Mouse (Mus musculus) CH12.LX (cell line): ENCODE data around the gene Psma3. TPM values are rescaled to one million over a fixed set of nuclear protein-coding genes. Genes with fewer than 3 reads are reported as not detected.

Source experiments
- DNase-seq: peaks from one replicate; pipeline ENCODE4 v3.0.0-alpha.2; 2013; ENCODE audit errors: extremely low read depth
- H3K27ac ChIP-seq: 2 replicates; pipeline ENCODE4 v1.5.1; 2012; ENCODE audit warnings: low read depth, mild to moderate bottlenecking, control low read depth, moderate library complexity; ENCODE audit not compliant: insufficient read depth
- H3K27me3 ChIP-seq: replicated peaks from 2 replicates; pipeline ENCODE3; 2012; ENCODE audit warnings: inconsistent platforms
- H3K36me3 ChIP-seq, 2 experiments: replicated peaks in 1 of 2; 2 replicates each; pipeline versions ENCODE3 to v1.6.1; 2012; ENCODE audit warnings: inconsistent platforms in 1 of 2, low read length in 1 of 2, mild to moderate bottlenecking in 1 of 2, mixed read lengths in 1 of 2, moderate library complexity in 1 of 2; ENCODE audit not compliant: control insufficient read depth in 1 of 2, insufficient read depth in 1 of 2
- H3K4me1 ChIP-seq, 2 experiments: 2 replicates each; pipeline ENCODE4 v1.6.1; 2012; ENCODE audit warnings: inconsistent platforms in 1 of 2, moderate library complexity in 1 of 2; ENCODE audit not compliant: insufficient read depth in 2 of 2, control insufficient read depth in 1 of 2
- H3K4me2 ChIP-seq: 2 replicates; pipeline ENCODE4 v1.6.1; 2012; ENCODE audit warnings: low read depth, mild to moderate bottlenecking, control low read depth; ENCODE audit not compliant: poor library complexity, insufficient read depth, severe bottlenecking
- H3K4me3 ChIP-seq, 3 experiments: fragments of 150-350 bp in 1 of 3; sonication (generic) in 1 of 3; replicated peaks in 1 of 3; 2 replicates each; pipeline versions ENCODE3 to v1.5.1; 2011 to 2012; ENCODE audit warnings: low read depth in 2 of 3, low read length in 2 of 3, mild to moderate bottlenecking in 2 of 3, moderate library complexity in 2 of 3, control low read depth in 1 of 3, improper control_type of control experiment in 1 of 3, inconsistent platforms in 1 of 3, mixed read lengths in 1 of 3; ENCODE audit not compliant: poor library complexity in 1 of 3
- H3K79me2 ChIP-seq: replicated peaks from 2 replicates; pipeline ENCODE4 v1.6.1; 2012; ENCODE audit warnings: mild to moderate bottlenecking, moderate library complexity; ENCODE audit not compliant: control insufficient read depth, poor library complexity, insufficient read depth, severe bottlenecking; ENCODE audit errors: extremely low read depth
- H3K9ac ChIP-seq: 2 replicates; pipeline ENCODE4 v1.6.1; 2012; ENCODE audit warnings: low read depth, mild to moderate bottlenecking, control low read depth, moderate library complexity; ENCODE audit not compliant: insufficient read depth
- H3K9me3 ChIP-seq: replicated peaks from 2 replicates; pipeline ENCODE3; 2012; ENCODE audit warnings: low read length, inconsistent platforms, mixed read lengths
- CHD2 ChIP-seq: IDR thresholded peaks from 2 replicates; pipeline ENCODE4 v1.6.1; 2011; ENCODE audit warnings: low read length, improper control_type of control experiment
- CTCF ChIP-seq, 2 experiments: IDR thresholded peaks in 1 of 2; conservative IDR thresholded peaks in 1 of 2; 2 replicates each; pipeline ENCODE4 v1.5.1; 2011 to 2012; ENCODE audit warnings: low read depth in 2 of 2, low read length in 2 of 2, improper control_type of control experiment in 1 of 2, inconsistent platforms in 1 of 2, mild to moderate bottlenecking in 1 of 2, moderate library complexity in 1 of 2
- ELF1 ChIP-seq: IDR thresholded peaks from 2 replicates; pipeline ENCODE4 v1.6.1; 2014; ENCODE audit warnings: low read depth, mild to moderate bottlenecking, inconsistent platforms, low read length, improper control_type of control experiment
- GABPA ChIP-seq: IDR thresholded peaks from 2 replicates; pipeline ENCODE4 v1.6.1; 2012; ENCODE audit warnings: low read depth, low read length, improper control_type of control experiment, inconsistent platforms; ENCODE audit not compliant: insufficient replicate concordance
- HCFC1 ChIP-seq: IDR thresholded peaks from 2 replicates; pipeline ENCODE4 v1.6.1; 2012; ENCODE audit warnings: low read depth, mild to moderate bottlenecking, inconsistent platforms, low read length, improper control_type of control experiment
- JUND ChIP-seq: conservative IDR thresholded peaks from 2 replicates; pipeline ENCODE4 v1.6.1; 2011; ENCODE audit warnings: low read depth, low read length, improper control_type of control experiment
- KAT2A ChIP-seq: IDR thresholded peaks from 2 replicates; pipeline ENCODE4 v1.6.1; 2012; ENCODE audit warnings: low read length, improper control_type of control experiment, inconsistent platforms; ENCODE audit not compliant: insufficient replicate concordance
- MAFK ChIP-seq: IDR thresholded peaks from 2 replicates; pipeline ENCODE4 v1.6.1; 2011; ENCODE audit warnings: low read length, improper control_type of control experiment; ENCODE audit not compliant: insufficient replicate concordance
- MEF2A ChIP-seq: IDR thresholded peaks from 2 replicates; pipeline ENCODE4 v1.6.1; 2014; ENCODE audit warnings: low read depth, mild to moderate bottlenecking, inconsistent platforms, low read length, improper control_type of control experiment, borderline replicate concordance
- MYC ChIP-seq: IDR thresholded peaks from 2 replicates; pipeline ENCODE4 v1.6.1; 2011; ENCODE audit warnings: low read depth, mild to moderate bottlenecking, improper control_type of control experiment, low read length
- NELFE ChIP-seq: IDR thresholded peaks from 2 replicates; pipeline ENCODE4 v1.6.1; 2011; ENCODE audit warnings: low read depth, low read length, improper control_type of control experiment
- NRF1 ChIP-seq: IDR thresholded peaks from 2 replicates; pipeline ENCODE4 v1.6.1; 2014; ENCODE audit warnings: low read depth, mild to moderate bottlenecking, inconsistent platforms, low read length, improper control_type of control experiment, moderate library complexity
- PAX5 ChIP-seq: IDR thresholded peaks from 2 replicates; pipeline ENCODE4 v1.6.1; 2012; ENCODE audit warnings: low read length, inconsistent platforms, mixed read lengths
- POLR2A ChIP-seq: IDR thresholded peaks from 2 replicates; pipeline ENCODE4 v1.6.1; 2011; ENCODE audit warnings: low read depth, mild to moderate bottlenecking, improper control_type of control experiment, low read length
- POLR2AphosphoS2 ChIP-seq: IDR thresholded peaks from 2 replicates; pipeline ENCODE4 v1.6.1; 2011; ENCODE audit warnings: low read depth, low read length, improper control_type of control experiment
- RAD21 ChIP-seq: IDR thresholded peaks from 2 replicates; pipeline ENCODE4 v1.6.1; 2011; ENCODE audit warnings: low read depth, mild to moderate bottlenecking, low read length, improper control_type of control experiment, moderate library complexity
- RCOR1 ChIP-seq: conservative IDR thresholded peaks from 2 replicates; pipeline ENCODE4 v1.6.1; 2012; ENCODE audit warnings: low read depth, mild to moderate bottlenecking, inconsistent platforms, low read length, improper control_type of control experiment
- SIN3A ChIP-seq: IDR thresholded peaks from 2 replicates; pipeline ENCODE4 v1.6.1; 2012; ENCODE audit warnings: low read length, improper control_type of control experiment, inconsistent platforms
- SMC3 ChIP-seq: IDR thresholded peaks from 2 replicates; pipeline ENCODE4 v1.6.1; 2011; ENCODE audit warnings: low read depth, low read length, improper control_type of control experiment
- TCF12 ChIP-seq: IDR thresholded peaks from 2 replicates; pipeline ENCODE4 v1.6.1; 2014; ENCODE audit warnings: low read depth, mild to moderate bottlenecking, inconsistent platforms, low read length, improper control_type of control experiment
- UBTF ChIP-seq: IDR thresholded peaks from 2 replicates; pipeline ENCODE4 v1.6.1; 2012; ENCODE audit warnings: low read depth, mild to moderate bottlenecking, inconsistent platforms, low read length, improper control_type of control experiment, moderate library complexity
- USF2 ChIP-seq: conservative IDR thresholded peaks from 2 replicates; pipeline ENCODE4 v1.6.1; 2011; ENCODE audit warnings: low read depth, low read length, improper control_type of control experiment
- dilution Hi-C: fragments of 300-500 bp; cut with MboI; formaldehyde crosslinking; loops from 2 replicates; pipeline ENCODE4 v1.14.3; 2020; ENCODE audit warnings: low sequenced_read_pairs; ENCODE audit not compliant: extremely low pct_unique_long_range_greater_than_20kb, extremely low pct_ligation_motif_present
- in situ Hi-C: fragments of 300-500 bp; cut with MboI; formaldehyde crosslinking; loops from 3 replicates; pipeline ENCODE4 v1.14.3; 2019; ENCODE audit warnings: low sequenced_read_pairs, low pct_ligation_motif_present, low pct_unique_long_range_greater_than_20kb, mixed read lengths
- polyA plus RNA-seq: library from polyadenylated mRNA; unstranded; fragments of >175 nt; gene quantifications from 2 replicates; pipeline ENCODE4 v1.2.1, GENCODE M21; 2012; ENCODE audit warnings: low read depth; ENCODE audit not compliant: insufficient read length
- total RNA-seq, 2 experiments: library from RNA; depleted of rRNA; stranded (reverse); fragments of 300-350 nt in 1 of 2; fragments of >200 nt in 1 of 2; gene quantifications; 2 replicates each; pipeline ENCODE4 v1.2.3; 2012 to 2014

Psma3 gene
- total and polyA plus RNA-seq, 3 experiments: 271 to 538 (median 355) TPM

- in situ Hi-C loops (loop anchor here (10.0 kb wide), 1 partner anchor 75 kb away; no protein-coding TSS in a partner anchor), dilution Hi-C loops (no loop called here)
- peak overlapping the region in 2 of 3 experiments; percentile 52 to 53 for H3K4me3 ChIP-seq
- H3K4me2 ChIP-seq: peak overlapping the region; percentile 66
- peaks cover under 1% of the 10 kb centered on the region; the same call in 1 of the 2 replicates for H3K79me2 ChIP-seq
- no peak overlapping the region; the same call in 1 of the 2 replicates for H3K27ac ChIP-seq
- DNase-seq: peak; percentile 83
- H3K9me3 ChIP-seq: no peaks in the 10 kb centered on the region
- no peaks in the 10 kb centered on the region for H3K36me3 ChIP-seq
- H3K9ac ChIP-seq: peak overlapping the region; percentile 66; the same call in 1 of the 2 replicates
- H3K4me1 ChIP-seq: peaks cover 0 to 10% of the 10 kb centered on the region in 2 experiments; a peak in 2 of 4 replicates
- H3K27me3 ChIP-seq: no peaks in the 10 kb centered on the region
- TF ChIP-seq POLR2AphosphoS2: no peak
- no peak for TF ChIP-seq POLR2A
- TF ChIP-seq JUND: 0 out of 2 replicates have a peak, but pooled peaks have one; percentile 21
- no peak for TF ChIP-seq GABPA
- no peak for TF ChIP-seq MAFK
- TF ChIP-seq NRF1: 0 out of 2 replicates have a peak, but pooled peaks have one; percentile 15
- TF ChIP-seq NELFE: no peak
- TF ChIP-seq MEF2A: 0 out of 2 replicates have a peak, but pooled peaks have one; percentile 26
- no peak for TF ChIP-seq UBTF
- TF ChIP-seq HCFC1: peak; percentile 29; the same call in 1 of the 2 replicates
- peak; percentile 49 for TF ChIP-seq SMC3
- TF ChIP-seq KAT2A: no peak
- TF ChIP-seq SIN3A: no peak
- TF ChIP-seq PAX5: peak; percentile 88; the same call in 1 of the 2 replicates
- no peak for TF ChIP-seq RCOR1
- TF ChIP-seq CHD2: no peak
- TF ChIP-seq RAD21: peak; percentile 45
- no peak for TF ChIP-seq ELF1
- peak in 1 of 2 experiments; percentile 67; a peak in 2 of 4 replicates for TF ChIP-seq CTCF (conservative IDR thresholded peaks at IDR 0.05 in 1 of 2, IDR thresholded peaks at IDR 0.05 in 1 of 2; ENCODE audit: low read depth in 2 of 2, low read length in 2 of 2)
- no peak for TF ChIP-seq TCF12
- TF ChIP-seq, all 38 proteins: peak for 8
These were observed 4.8 kb upstream of the Psma3 start for GRCm38 (mm10) chr12:70969485-70970184.

- in situ Hi-C loops: loop anchor here (10.0 kb wide), 1 partner anchor 71 kb away; no protein-coding TSS in a partner anchor
- Histone ChIP-seq H3K27ac (no peak overlapping the region), H3K27me3 (no peaks in the 10 kb centered on the region), H3K4me3 (peak overlapping the region; percentile 19 to 40 (median 33)), H3K79me2 (peaks cover 42% of the 10 kb centered on the region), H3K4me2 (peak overlapping the region; percentile 54), H3K4me1 (peaks cover 3 to 11% of the 10 kb centered on the region in 2 experiments; a peak in 2 of 4 replicates), H3K9me3 (no peaks in the 10 kb centered on the region), H3K9ac (peak overlapping the region; percentile 6; the same call in 1 of the 2 replicates), H3K36me3 (peaks cover 5 to 10% of the 10 kb centered on the region in 2 experiments)
- dilution Hi-C loops: no loop called here
- no peak for TF ChIP-seq PAX5
- no peak for TF ChIP-seq MYC
- no peak for TF ChIP-seq USF2
- no peak for TF ChIP-seq MAFK
- no peak for DNase-seq
These were observed 590 bp upstream of the Psma3 start for GRCm38 (mm10) chr12:70973831-70974230.
